Mouse (Mus musculus) liver, adult 10 weeks (tissue): ENCODE results near the gene Rgs9bp. TPM values are rescaled to one million over a fixed set of nuclear protein-coding genes. Genes with fewer than 3 reads are reported as not detected.

Experiments
- polyA plus RNA-seq: library from polyadenylated mRNA; stranded (reverse); fragments of 350-450 nt; fragmentation: Illumina TruSeq; extraction: RNeasy Lipid Tissue Mini Kit (QIAGEN cat#74804); gene quantifications from one replicate; pipeline ENCODE4 v1.2.3, GENCODE M21; 2014; ENCODE audit warnings: low read depth, low replicate concordance

The Rgs9bp gene
- not detected for polyA plus RNA-seq

DNA sequence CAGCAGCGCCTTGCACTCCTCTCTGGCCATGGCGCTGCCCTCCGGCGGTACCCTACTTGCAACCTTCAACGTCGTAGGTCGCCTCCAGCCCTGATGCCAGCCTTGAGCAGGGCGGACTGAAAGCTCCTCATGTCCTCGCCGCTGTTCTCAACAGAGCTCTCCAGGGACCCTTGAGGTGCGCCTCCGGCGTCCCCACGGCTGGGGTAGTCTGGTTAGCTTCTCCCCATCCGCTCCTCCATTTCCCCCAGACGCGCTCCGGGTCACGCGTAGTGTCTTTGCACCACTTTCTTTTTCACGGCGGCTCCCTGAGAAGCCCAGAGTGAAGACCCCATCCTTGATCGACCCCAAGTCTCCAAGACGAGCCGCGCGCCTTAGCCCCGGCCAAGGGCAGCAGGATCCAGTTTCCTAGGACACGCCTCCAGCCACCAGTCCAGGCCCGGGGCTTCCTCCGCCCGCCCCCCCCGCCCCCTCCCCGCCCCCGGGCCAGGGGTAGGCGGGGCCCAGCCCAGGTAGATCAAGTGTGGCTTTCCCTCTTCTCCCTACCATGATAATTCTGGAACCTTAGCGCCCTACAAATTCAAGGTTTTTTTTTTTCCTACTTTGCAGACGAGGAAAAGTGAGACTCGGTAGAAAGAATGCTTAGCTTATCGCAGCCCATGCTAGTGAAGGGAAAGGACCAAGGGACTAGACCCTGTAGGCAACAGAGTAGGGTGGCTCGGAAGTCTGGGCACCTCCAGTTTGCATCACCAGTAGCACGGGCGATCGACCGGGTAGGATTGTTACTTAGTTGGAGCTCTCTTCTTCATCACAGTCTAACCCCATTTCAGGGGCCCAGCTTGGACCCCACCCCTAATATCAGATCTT, at the start of gene Rgs9bp:
Gene Rgs9bp, minus strand, starts transcription at position 392 of the 864 bp plus-strand sequence.

DNA sequence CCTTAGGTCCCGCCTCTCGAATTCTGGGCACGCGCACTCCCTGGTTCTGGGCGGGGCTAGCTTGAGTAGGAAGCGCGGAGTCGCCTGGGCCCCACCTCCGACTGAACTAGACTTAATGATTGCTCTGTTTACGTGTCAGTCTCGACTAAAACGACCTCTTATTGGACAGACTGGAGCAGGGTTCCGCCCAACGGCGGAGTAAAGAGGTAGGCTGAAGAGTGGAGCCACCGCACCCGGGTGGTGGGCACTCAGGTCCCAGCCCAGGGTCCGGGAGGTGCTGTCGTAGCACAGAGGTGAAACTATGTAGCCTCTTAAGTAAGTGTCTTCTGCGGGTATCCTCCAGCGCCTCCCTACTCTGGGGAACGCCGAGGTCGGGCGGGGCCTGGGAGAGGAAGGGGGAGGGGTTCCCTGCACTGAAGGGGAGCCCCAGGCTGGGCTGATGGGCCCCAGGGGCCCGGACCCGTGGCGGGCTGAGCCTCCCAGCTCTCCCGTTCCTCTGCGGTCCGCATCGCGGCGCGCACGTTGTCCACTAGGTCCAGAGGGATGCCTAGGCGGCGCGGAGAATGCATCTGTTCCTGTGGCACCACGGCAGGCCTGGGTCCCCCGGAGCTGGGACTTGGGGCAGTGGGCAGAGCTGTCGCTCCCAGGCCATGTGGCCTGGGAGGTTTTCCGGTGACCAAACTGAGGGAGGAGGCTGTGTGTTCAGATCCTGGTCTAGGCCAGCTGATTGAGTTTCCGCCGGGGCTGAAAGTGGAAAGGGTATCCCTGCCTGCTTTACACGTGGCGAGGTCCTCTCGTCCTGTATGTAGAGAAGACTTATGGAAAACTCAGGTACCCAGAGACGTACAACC, 898 bp upstream of the Rgs9bp start, which contains the start of gene Ankrd27:
Gene Ankrd27, plus strand, starts transcription at position 190 of the 851 bp plus-strand sequence.

DNA sequence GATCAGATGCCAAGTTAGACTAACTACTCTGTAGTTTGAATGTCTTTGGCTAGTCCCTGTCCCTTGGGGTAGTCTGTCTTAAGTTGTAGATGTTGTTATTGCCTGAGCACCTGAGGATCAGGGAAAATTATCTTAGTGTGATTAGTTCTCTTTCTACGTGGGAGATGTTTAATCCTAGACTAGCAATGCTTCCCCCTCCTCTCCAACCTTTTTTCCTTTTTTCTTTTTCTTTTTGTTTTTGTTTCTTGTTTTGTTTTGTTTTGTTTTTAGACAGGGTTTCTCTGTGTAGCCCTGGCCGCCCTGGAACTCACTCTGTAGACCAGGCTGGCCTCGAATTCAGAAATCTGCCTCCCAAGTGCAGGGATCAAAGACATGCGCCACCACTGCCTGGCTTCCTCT, 29.2 kb downstream of the Rgs9bp start, which contains the start of gene Nudt19:
Gene Nudt19, minus strand, starts transcription at position 100 of the 399 bp plus-strand sequence.

DNA sequence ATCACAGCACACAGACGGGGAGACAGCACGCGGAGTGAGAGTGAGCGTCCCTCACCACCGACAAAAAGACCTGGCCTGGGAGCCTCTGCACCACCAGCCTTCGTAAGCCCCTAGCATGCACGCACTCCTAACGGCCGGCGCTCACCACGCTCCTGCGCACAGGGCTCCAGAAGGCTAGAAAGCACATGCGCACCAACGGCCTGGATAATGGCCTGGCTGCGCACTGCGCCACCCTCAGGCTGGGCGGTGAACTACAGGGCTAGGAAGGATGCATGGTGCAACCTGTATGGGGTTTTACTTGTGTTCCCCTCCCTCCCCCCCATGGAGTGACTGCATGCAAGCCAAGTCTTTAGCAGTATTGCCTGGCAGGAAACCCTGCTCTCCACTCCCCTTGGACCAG, 47.8 kb downstream of the Rgs9bp start, which contains the start of gene Tdrd12:
Gene Tdrd12, minus strand, starts transcription at position 184 of the 400 bp plus-strand sequence.

Other genes with a start within 250 kb of the Rgs9bp start
- 0.87 TPM for gene Faap24, start 188.7 kb downstream of the Rgs9bp start, polyA plus RNA-seq
- gene Cep89, start 188.5 kb downstream of the Rgs9bp start, polyA plus RNA-seq = 4.0 TPM
- gene Slc7a9, start 136.8 kb downstream of the Rgs9bp start, polyA plus RNA-seq = not detected
- not detected for gene Tdrd12, start 47.8 kb downstream of the Rgs9bp start, polyA plus RNA-seq
- 170 TPM for gene Nudt19, start 29.3 kb downstream of the Rgs9bp start, polyA plus RNA-seq
- gene Ankrd27, start 662 bp upstream of the Rgs9bp start, polyA plus RNA-seq = 8.0 TPM
- gene Pdcd5, start 61.9 kb upstream of the Rgs9bp start, polyA plus RNA-seq = 114 TPM
- gene Dpy19l3, start 168.9 kb upstream of the Rgs9bp start, polyA plus RNA-seq = 0.90 TPM
- gene Zfp507, start 217.4 kb upstream of the Rgs9bp start, polyA plus RNA-seq = 5.8 TPM